Mouse (Mus musculus): ENCODE results near the gene Hnf4a. TPM values are rescaled to one million over a fixed set of nuclear protein-coding genes. Genes with fewer than 3 reads are reported as not detected.

The Hnf4a gene
- polyA plus RNA-seq, 1 experiment from 2014 or later = not detected

GRCm38 (mm10) chr2:163493976-163494375 is 12.6 kb upstream of the Hnf4a start:
- no peak for DNase-seq (ENCODE audit: low spot score)
- H3K27me3 ChIP-seq (ENCODE audit: low read depth, poor library complexity, severe bottlenecking) = 0 out of 2 replicates have a peak, but pooled peaks cover 13% of the 10 kb centered on the region
- H3K4me3 ChIP-seq = no peak overlapping the region
- 70% methylated on average over 5 of the region's 5 CpGs for WGBS
- H3K9me3 ChIP-seq (replicated peaks) = no peaks in the 10 kb centered on the region
- H3K36me3 ChIP-seq = no peaks in the 10 kb centered on the region
- H3K4me1 ChIP-seq = no peaks in the 10 kb centered on the region
- H3K27ac ChIP-seq = no peak overlapping the region

DNA sequence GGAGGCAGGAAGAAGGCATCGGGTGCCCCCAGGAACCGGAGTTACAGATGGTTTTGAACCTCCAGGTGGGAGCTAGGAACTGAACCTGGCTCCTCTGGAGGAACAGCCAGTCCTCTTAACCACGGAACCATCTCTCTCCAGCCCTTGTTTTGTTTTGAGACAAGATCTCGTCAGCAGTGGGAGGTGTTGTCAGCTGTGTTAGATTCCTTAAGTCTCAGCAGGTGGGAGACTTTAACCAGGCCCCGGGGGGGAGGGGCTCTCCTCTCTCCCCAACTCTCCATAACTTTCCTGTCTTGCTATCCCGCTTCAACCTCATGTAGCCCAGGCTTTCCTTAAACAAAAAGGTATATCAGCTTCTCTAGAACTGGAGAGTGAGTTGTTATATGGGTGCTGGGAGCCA is 12.2 kb upstream of the Hnf4a start:
- Histone ChIP-seq H3K9me3 (replicated peaks) (no peaks in the 10 kb centered on the region), H3K27ac (no peak overlapping the region), H3K4me1 (no peaks in the 10 kb centered on the region), H3K27me3 (ENCODE audit: low read depth, poor library complexity, severe bottlenecking) (0 out of 2 replicates have a peak, but pooled peaks cover 13% of the 10 kb centered on the region), H3K36me3 (no peaks in the 10 kb centered on the region), H3K4me3 (no peak overlapping the region)
- no peak for DNase-seq (ENCODE audit: low spot score)
- 44% methylated on average over 6 of the region's 6 CpGs for WGBS

DNA sequence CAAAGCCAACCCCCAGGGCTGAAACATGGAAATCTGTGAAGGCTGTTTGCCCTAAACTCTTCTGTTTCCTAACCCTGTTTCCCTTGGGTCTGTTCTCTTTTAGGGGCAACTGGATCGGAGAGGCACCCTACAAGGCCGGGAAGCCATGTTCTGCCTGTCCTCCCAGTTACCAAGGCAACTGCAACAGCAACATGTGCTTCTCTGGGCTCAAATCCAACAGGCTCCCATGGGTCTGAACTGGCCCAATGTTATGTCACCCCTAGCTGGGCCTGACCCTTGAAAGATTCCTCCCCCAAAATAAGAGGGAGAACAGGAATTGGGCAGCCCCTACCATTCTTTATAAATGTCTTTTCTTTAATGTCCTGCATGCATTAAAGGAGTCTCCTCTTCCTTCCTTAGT is 4.4 kb upstream of the Hnf4a start:
- no peaks in the 10 kb centered on the region for H3K9me3 ChIP-seq (replicated peaks)
- no peaks in the 10 kb centered on the region for H3K27me3 ChIP-seq (ENCODE audit: low read depth, poor library complexity, severe bottlenecking)
- 94% methylated on average over 2 of the region's 2 CpGs for WGBS
- H3K27ac ChIP-seq = no peak overlapping the region
- no peak for DNase-seq (ENCODE audit: low spot score)
- 0 out of 2 replicates have a peak, but pooled peaks cover 2% of the 10 kb centered on the region for H3K4me1 ChIP-seq
- no peak overlapping the region for H3K4me3 ChIP-seq
- H3K36me3 ChIP-seq = no peaks in the 10 kb centered on the region

- 0 out of 2 replicates have a peak, but pooled peaks cover 2% of the 10 kb centered on the region for H3K4me1 ChIP-seq
- H3K36me3 ChIP-seq = no peaks in the 10 kb centered on the region
- DNase-seq (ENCODE audit: low spot score) = no peak
- WGBS = 81% methylated on average over 7 of the region's 7 CpGs
- H3K9me3 ChIP-seq (replicated peaks) = no peaks in the 10 kb centered on the region
- no peak overlapping the region for H3K4me3 ChIP-seq
- H3K27me3 ChIP-seq (ENCODE audit: low read depth, poor library complexity, severe bottlenecking) = no peaks in the 10 kb centered on the region
- H3K27ac ChIP-seq = no peak overlapping the region
Observed at GRCm38 (mm10) chr2:163503191-163503590, 3.4 kb upstream of the Hnf4a start.

- no peaks in the 10 kb centered on the region for H3K27me3 ChIP-seq (ENCODE audit: low read depth, poor library complexity, severe bottlenecking)
- no peak overlapping the region for H3K4me3 ChIP-seq
- no peak for DNase-seq (ENCODE audit: low spot score)
- WGBS = 88% methylated on average over 7 of the region's 7 CpGs
- no peaks in the 10 kb centered on the region for H3K4me1 ChIP-seq
- H3K27ac ChIP-seq = no peak overlapping the region
- H3K9me3 ChIP-seq (replicated peaks) = no peaks in the 10 kb centered on the region
- no peaks in the 10 kb centered on the region for H3K36me3 ChIP-seq
Observed at GRCm38 (mm10) chr2:163525761-163526243, 19.2 kb downstream of the Hnf4a start.

- Histone ChIP-seq H3K36me3 (no peaks in the 10 kb centered on the region), H3K27ac (no peak overlapping the region), H3K4me1 (no peaks in the 10 kb centered on the region), H3K27me3 (ENCODE audit: low read depth, poor library complexity, severe bottlenecking) (0 out of 2 replicates have a peak, but pooled peaks cover 4% of the 10 kb centered on the region), H3K4me3 (no peak overlapping the region), H3K9me3 (replicated peaks) (no peaks in the 10 kb centered on the region)
- 90% methylated on average over 2 of the region's 2 CpGs for WGBS
- no peak for DNase-seq (ENCODE audit: low spot score)
Observed at GRCm38 (mm10) chr2:163527497-163527896, 20.9 kb downstream of the Hnf4a start.

- no peaks in the 10 kb centered on the region for H3K9me3 ChIP-seq (replicated peaks)
- DNase-seq (ENCODE audit: low spot score) = no peak
- H3K4me3 ChIP-seq = no peak overlapping the region
- WGBS = 62% methylated on average over 8 of the region's 8 CpGs
- no peaks in the 10 kb centered on the region for H3K36me3 ChIP-seq
- H3K4me1 ChIP-seq = peaks cover 5% of the 10 kb centered on the region; the same call in 1 of the 2 replicates
- H3K27me3 ChIP-seq (ENCODE audit: low read depth, poor library complexity, severe bottlenecking) = peaks cover 8% of the 10 kb centered on the region
- no peak overlapping the region for H3K27ac ChIP-seq
Observed at GRCm38 (mm10) chr2:163530418-163530817, 23.8 kb downstream of the Hnf4a start.

DNA sequence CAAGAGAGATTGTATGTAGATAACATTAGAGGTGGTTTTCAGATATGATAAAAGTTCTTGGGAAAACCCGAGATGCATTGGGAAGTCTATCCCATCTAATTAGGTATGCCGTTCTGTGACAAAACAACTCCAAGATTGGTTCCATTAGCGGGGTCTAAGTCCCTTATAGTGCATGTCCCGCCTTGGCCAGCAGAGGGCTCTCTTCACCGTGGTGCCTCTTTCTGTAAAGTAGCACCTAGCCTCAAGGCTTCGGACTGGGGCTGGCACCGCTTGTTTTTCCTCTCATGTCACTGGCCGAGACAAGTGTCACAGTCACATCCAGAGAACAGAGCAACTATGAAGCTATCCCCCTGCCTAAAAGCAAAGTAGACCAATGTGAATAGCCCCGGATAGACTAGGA is 25.3 kb downstream of the Hnf4a start:
- H3K9me3 ChIP-seq (replicated peaks) = no peaks in the 10 kb centered on the region
- peaks cover 21% of the 10 kb centered on the region for H3K27me3 ChIP-seq (ENCODE audit: low read depth, poor library complexity, severe bottlenecking)
- WGBS = 17% methylated on average over 9 of the region's 9 CpGs
- H3K4me1 ChIP-seq = peaks cover 5% of the 10 kb centered on the region; the same call in 1 of the 2 replicates
- H3K4me3 ChIP-seq = no peak overlapping the region
- H3K36me3 ChIP-seq = no peaks in the 10 kb centered on the region
- no peak overlapping the region for H3K27ac ChIP-seq
- DNase-seq (ENCODE audit: low spot score) = peak; percentile 84

DNA sequence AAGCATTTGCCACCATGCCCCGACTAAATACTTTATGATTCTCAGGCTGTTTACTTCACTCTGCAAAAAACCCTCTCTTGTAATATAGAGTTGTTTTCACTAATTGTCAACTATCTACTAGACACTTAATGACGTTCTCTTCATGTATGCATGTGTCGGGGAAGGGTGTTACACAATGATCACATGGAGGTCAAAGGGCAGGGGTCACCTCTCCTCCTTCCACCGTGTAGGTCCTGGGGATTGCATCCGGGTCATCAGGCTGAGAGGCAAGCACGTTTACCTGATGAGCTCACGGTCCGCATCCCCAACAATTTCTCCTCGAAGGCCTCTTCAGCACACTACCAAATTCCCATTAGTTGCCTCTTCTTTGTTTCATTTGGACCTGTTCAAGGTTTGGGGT is 26.6 kb downstream of the Hnf4a start:
- Histone ChIP-seq H3K36me3 (no peaks in the 10 kb centered on the region), H3K9me3 (replicated peaks) (no peaks in the 10 kb centered on the region), H3K4me3 (no peak overlapping the region), H3K27ac (no peak overlapping the region), H3K4me1 (peaks cover 5% of the 10 kb centered on the region; the same call in 1 of the 2 replicates), H3K27me3 (ENCODE audit: low read depth, poor library complexity, severe bottlenecking) (peaks cover 21% of the 10 kb centered on the region)
- WGBS = 91% methylated on average over 9 of the region's 9 CpGs
- DNase-seq (ENCODE audit: low spot score) = no peak

GRCm38 (mm10) chr2:163534958-163535524 is 28.4 kb downstream of the Hnf4a start:
- Histone ChIP-seq H3K27me3 (ENCODE audit: low read depth, poor library complexity, severe bottlenecking) (peaks cover 21% of the 10 kb centered on the region), H3K27ac (no peak overlapping the region), H3K4me3 (peak overlapping the region; percentile 44), H3K9me3 (replicated peaks) (no peaks in the 10 kb centered on the region), H3K4me1 (peaks cover 5% of the 10 kb centered on the region; the same call in 1 of the 2 replicates), H3K36me3 (no peaks in the 10 kb centered on the region)
- WGBS = 10% methylated on average over 22 of the region's 22 CpGs
- peak; percentile 88 for DNase-seq (ENCODE audit: low spot score)

GRCm38 (mm10) chr2:163537443-163537842 is 30.8 kb downstream of the Hnf4a start:
- no peaks in the 10 kb centered on the region for H3K36me3 ChIP-seq
- H3K4me3 ChIP-seq = no peak overlapping the region
- no peak for DNase-seq (ENCODE audit: low spot score)
- H3K27me3 ChIP-seq (ENCODE audit: low read depth, poor library complexity, severe bottlenecking) = peaks cover 17% of the 10 kb centered on the region
- H3K27ac ChIP-seq = no peak overlapping the region
- H3K4me1 ChIP-seq = peaks cover 5% of the 10 kb centered on the region; the same call in 1 of the 2 replicates
- WGBS = 77% methylated on average over 5 of the region's 5 CpGs
- H3K9me3 ChIP-seq (replicated peaks) = no peaks in the 10 kb centered on the region

DNA sequence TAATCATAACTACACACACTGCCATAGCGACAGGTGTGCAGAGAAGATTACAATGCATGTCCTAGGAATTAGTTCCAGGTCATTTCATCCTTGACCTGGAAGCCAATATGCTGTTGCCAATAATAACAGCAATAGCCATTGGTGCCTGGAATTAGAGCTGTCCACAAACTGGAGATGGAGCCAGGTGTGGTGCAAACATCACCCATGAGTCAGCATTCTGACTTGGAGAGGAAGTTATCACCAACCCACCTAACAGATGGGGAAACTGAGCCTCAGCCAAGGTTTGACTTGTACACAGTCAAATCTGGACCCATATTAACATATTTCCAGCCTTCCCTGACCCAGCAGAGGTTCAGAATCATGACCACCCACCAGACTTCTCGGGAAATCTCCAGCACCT is 31.8 kb downstream of the Hnf4a start:
- 87% methylated on average over 2 of the region's 2 CpGs for WGBS
- Histone ChIP-seq H3K4me1 (peaks cover 5% of the 10 kb centered on the region; the same call in 1 of the 2 replicates), H3K36me3 (no peaks in the 10 kb centered on the region), H3K27ac (no peak overlapping the region), H3K27me3 (ENCODE audit: low read depth, poor library complexity, severe bottlenecking) (peaks cover 17% of the 10 kb centered on the region), H3K4me3 (no peak overlapping the region), H3K9me3 (replicated peaks) (no peaks in the 10 kb centered on the region)
- DNase-seq (ENCODE audit: low spot score) = no peak

- DNase-seq (ENCODE audit: low spot score) = no peak
- Histone ChIP-seq H3K9me3 (replicated peaks) (no peaks in the 10 kb centered on the region), H3K4me3 (no peak overlapping the region), H3K36me3 (no peaks in the 10 kb centered on the region), H3K4me1 (peaks cover 5% of the 10 kb centered on the region; the same call in 1 of the 2 replicates), H3K27ac (no peak overlapping the region), H3K27me3 (ENCODE audit: low read depth, poor library complexity, severe bottlenecking) (peaks cover 17% of the 10 kb centered on the region)
- WGBS = 84% methylated on average over 13 of the region's 13 CpGs
Observed at GRCm38 (mm10) chr2:163539321-163540040, 32.9 kb downstream of the Hnf4a start.

All from limb, embryonic 10.5 days (tissue).